Mouse (Mus musculus) myocyte (in vitro differentiated cells): Measurements from ENCODE around the gene Gm42372.

Experiments
- CEBPB ChIP-seq: IDR thresholded peaks from 2 replicates; pipeline ENCODE4 v1.6.1; 2011; ENCODE audit warnings: mild to moderate bottlenecking, moderate library complexity; ENCODE audit not compliant: poor library complexity, insufficient read depth, severe bottlenecking
- E2F4 ChIP-seq: IDR thresholded peaks from one replicate; pipeline ENCODE4 v1.6.1; 2011; ENCODE audit warnings: mild to moderate bottlenecking, control low read depth, moderate library complexity; ENCODE audit not compliant: insufficient read depth
- MAX ChIP-seq: IDR thresholded peaks from one replicate; pipeline ENCODE4 v1.6.1; 2011; ENCODE audit warnings: low read depth, mild to moderate bottlenecking, control low read depth
- MYOD1 ChIP-seq, 3 experiments: IDR thresholded peaks; one replicate each; pipeline ENCODE4 v1.6.1; 2011; ENCODE audit warnings: control low read depth in 2 of 3, low read depth in 2 of 3, mild to moderate bottlenecking in 2 of 3, moderate library complexity in 1 of 3; ENCODE audit not compliant: insufficient read length in 2 of 3, control insufficient read depth in 1 of 3
- MYOG ChIP-seq, 3 experiments: IDR thresholded peaks; one replicate each; pipeline ENCODE4 v1.6.1; 2011; ENCODE audit warnings: control low read depth in 2 of 3, low read depth in 2 of 3, mild to moderate bottlenecking in 2 of 3; ENCODE audit not compliant: insufficient read length in 2 of 3, control insufficient read depth in 1 of 3, insufficient read depth in 1 of 3
- POLR2A ChIP-seq: IDR thresholded peaks from one replicate; pipeline ENCODE4 v1.6.1; 2011; ENCODE audit warnings: low read depth, mild to moderate bottlenecking, control low read depth, moderate library complexity; ENCODE audit not compliant: insufficient read length
- POLR2AphosphoS2 ChIP-seq: IDR thresholded peaks from one replicate; pipeline ENCODE4 v1.6.1; 2011; ENCODE audit warnings: low read depth, control low read depth; ENCODE audit not compliant: insufficient read length
- SRF ChIP-seq: IDR thresholded peaks from one replicate; pipeline ENCODE4 v1.6.1; 2011; ENCODE audit warnings: low read depth; ENCODE audit not compliant: control insufficient read depth, insufficient read length
- TCF12 ChIP-seq: IDR thresholded peaks from one replicate; pipeline ENCODE4 v1.6.1; 2011; ENCODE audit warnings: mild to moderate bottlenecking, control low read depth; ENCODE audit not compliant: poor library complexity, insufficient read depth, severe bottlenecking
- TCF3 ChIP-seq: IDR thresholded peaks from one replicate; pipeline ENCODE4 v1.6.1; 2011; ENCODE audit warnings: low read depth, control low read depth; ENCODE audit not compliant: insufficient read length
- USF1 ChIP-seq: IDR thresholded peaks from one replicate; pipeline ENCODE4 v1.6.1; 2011; ENCODE audit warnings: low read depth, mild to moderate bottlenecking, control low read depth, moderate library complexity

DNA sequence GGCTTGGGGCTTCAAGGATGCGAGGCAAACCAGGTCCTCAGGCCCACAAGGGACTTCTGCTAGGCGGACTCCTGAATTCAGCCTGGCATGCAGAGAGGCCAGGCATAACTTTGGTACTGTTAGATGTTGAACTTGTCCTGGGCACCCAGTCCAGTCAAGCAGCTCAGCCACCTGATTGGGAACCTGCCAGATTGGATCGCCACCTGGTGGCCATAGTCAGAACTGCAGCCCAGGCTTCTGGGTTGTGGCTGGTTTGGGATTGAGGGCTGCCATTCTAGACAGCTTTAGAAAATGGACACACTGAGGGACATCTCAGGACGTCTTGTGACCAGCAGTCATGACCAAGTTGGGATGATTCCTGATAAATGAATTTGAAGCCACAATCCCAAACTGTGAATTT lies 16.8 kb downstream of the Gm42372 start:
- TF ChIP-seq MAX, result no peak
- no peak for TF ChIP-seq POLR2A
- TF ChIP-seq USF1, result no peak
- no peak for TF ChIP-seq TCF12
- TF ChIP-seq E2F4, result no peak
- no peak for TF ChIP-seq SRF
- no peak for TF ChIP-seq POLR2AphosphoS2
- no peak for TF ChIP-seq CEBPB
- no peak for TF ChIP-seq MYOG (IDR thresholded peaks at IDR 0.05; ENCODE audit: control insufficient read depth in 1 of 3, insufficient read depth in 1 of 3, insufficient read length in 2 of 3, low read depth in 2 of 3)
- no peak for TF ChIP-seq TCF3
- TF ChIP-seq MYOD1 (IDR thresholded peaks at IDR 0.05; ENCODE audit: control insufficient read depth in 1 of 3, insufficient read length in 2 of 3, low read depth in 2 of 3), result no peak
